Mouse (Mus musculus) liver, embryonic 11.5 days (tissue): ENCODE results near the gene Inpp4b. TPM values are rescaled to one million over a fixed set of nuclear protein-coding genes. Genes with fewer than 3 reads are reported as not detected.

Experiments
- ATAC-seq: fragments of 200-750 bp; cut with Nextera tagmentation; replicated peaks from 2 replicates; pipeline ENCODE4 v1.8.0; 2017; ENCODE audit warnings: moderate number of reproducible peaks, mild to moderate bottlenecking, moderate TSS enrichment, moderate library complexity; ENCODE audit not compliant: low FRiP score
- DNase-seq: peaks from one replicate; pipeline ENCODE4 v3.0.0-alpha.2; 2017; ENCODE audit warnings: low spot score
- H3K27ac ChIP-seq: fragments of 300-500 bp; sonication (generic); 2 replicates; pipeline ENCODE4 v1.5.1; 2014; ENCODE audit warnings: mild to moderate bottlenecking, low read depth, low read length, control low read depth
- H3K27me3 ChIP-seq: fragments of 300-500 bp; sonication (generic); replicated peaks from 2 replicates; pipeline ENCODE4 v1.6.1; 2014; ENCODE audit warnings: low read length, mixed read lengths; ENCODE audit not compliant: control insufficient read depth, insufficient read depth
- H3K36me3 ChIP-seq: fragments of 300-500 bp; sonication (generic); 2 replicates; pipeline ENCODE4 v1.6.1; 2014; ENCODE audit warnings: mild to moderate bottlenecking, low read length, moderate library complexity, mixed read lengths; ENCODE audit not compliant: control insufficient read depth, insufficient read depth
- H3K4me1 ChIP-seq: fragments of 300-500 bp; sonication (generic); replicated peaks from 2 replicates; pipeline ENCODE4 v1.6.1; 2014; ENCODE audit warnings: low read length, mixed read lengths; ENCODE audit not compliant: control insufficient read depth, insufficient read depth
- H3K4me2 ChIP-seq: fragments of 300-500 bp; sonication (generic); 2 replicates; pipeline ENCODE4 v1.6.1; 2014; ENCODE audit warnings: mild to moderate bottlenecking, control low read depth, moderate library complexity
- H3K4me3 ChIP-seq: fragments of 300-500 bp; sonication (generic); 2 replicates; pipeline ENCODE4 v1.5.1; 2014; ENCODE audit warnings: low read depth, low read length, control low read depth
- H3K9ac ChIP-seq: fragments of 300-500 bp; sonication (generic); 2 replicates; pipeline ENCODE4 v1.6.1; 2014; ENCODE audit warnings: low read depth, low read length, control low read depth
- H3K9me3 ChIP-seq: fragments of 300-500 bp; sonication (generic); 2 replicates; pipeline ENCODE4 v1.6.1; 2016; ENCODE audit warnings: low read length, inconsistent platforms, mixed read lengths; ENCODE audit not compliant: control insufficient read depth
- WGBS: fragments of 180-500 bp; shearing (Covaris S2); extraction: QIAGEN DNeasy Blood & Tissue Kit; methylation state at CpG from one replicate; pipeline ENCODE4 v1.1.7; 2014; 5-methylcytosine and 5-hydroxymethylcytosine counted together
- polyA plus RNA-seq: library from polyadenylated mRNA; unstranded; fragments of >200 nt; fragmentation: Nextera tagmentation; extraction: Ambion mirVana; gene quantifications from 2 replicates; pipeline ENCODE4 v1.2.1, GENCODE M21; 2014

Gene Inpp4b
- polyA plus RNA-seq, 1 experiment from 2014 or later, result 3.9 TPM

DNA sequence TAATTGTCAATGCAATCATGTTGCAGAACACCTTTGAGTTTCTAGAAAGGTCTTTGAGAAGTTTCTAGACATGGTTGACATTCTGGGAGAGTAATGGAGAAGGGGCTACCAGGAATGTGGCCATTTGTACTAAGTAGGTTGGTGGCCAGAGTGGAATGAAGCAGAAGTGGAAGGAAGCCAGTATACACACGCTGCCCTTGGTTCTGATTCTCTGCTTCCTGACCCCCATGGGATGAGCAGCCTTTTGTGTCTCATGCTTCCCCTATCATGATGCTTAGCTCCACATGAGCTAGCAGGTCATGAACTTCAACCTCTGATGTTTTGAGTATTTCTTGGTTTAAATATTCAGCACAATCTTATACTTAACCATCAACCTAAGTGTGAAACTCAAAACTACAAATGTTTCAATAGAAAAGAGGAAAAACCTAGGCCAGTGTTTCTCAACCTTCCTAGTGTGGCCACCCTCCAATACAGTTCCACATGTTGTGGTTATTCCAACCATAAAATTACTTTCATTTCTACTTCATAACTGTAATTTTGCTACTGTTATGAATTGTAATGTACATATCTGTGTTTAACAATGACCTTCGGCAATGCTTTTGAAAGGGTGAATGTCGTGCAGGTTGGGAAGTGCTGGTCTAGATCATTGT is 233.0 kb downstream of the Inpp4b start:
- Histone ChIP-seq H3K27ac (no peak overlapping the region), H3K4me1 (no peaks in the 10 kb centered on the region), H3K27me3 (no peaks in the 10 kb centered on the region), H3K9me3 (no peaks in the 10 kb centered on the region), H3K4me2 (no peak overlapping the region), H3K4me3 (no peak overlapping the region), H3K36me3 (no peaks in the 10 kb centered on the region), H3K9ac (no peak overlapping the region)
- 81% methylated on average over 3 of the region's 3 CpGs for WGBS
- DNase-seq (no peak), ATAC-seq (no peak)

DNA sequence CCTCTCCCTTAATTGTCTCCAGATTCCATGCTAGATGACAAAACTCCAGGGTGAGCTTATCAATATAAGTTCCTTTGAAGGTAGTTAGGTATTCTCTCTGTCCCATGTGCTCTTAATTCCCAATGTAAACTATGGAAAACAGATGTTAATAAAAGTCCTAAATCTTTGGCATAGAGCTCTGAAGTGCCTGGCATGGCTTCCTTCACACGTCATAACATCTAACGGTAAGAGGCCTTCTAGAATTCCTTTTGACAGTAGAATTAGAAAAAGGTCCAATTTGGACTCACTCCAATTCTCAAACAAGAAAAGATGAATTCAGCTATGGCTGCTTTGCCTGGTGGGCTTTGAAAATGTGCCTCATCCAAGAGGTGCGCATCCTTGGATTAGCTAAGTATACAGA is 236.6 kb downstream of the Inpp4b start:
- Histone ChIP-seq H3K9me3 (no peaks in the 10 kb centered on the region), H3K27ac (no peak overlapping the region), H3K9ac (no peak overlapping the region), H3K4me3 (no peak overlapping the region), H3K27me3 (no peaks in the 10 kb centered on the region), H3K4me2 (no peak overlapping the region), H3K36me3 (no peaks in the 10 kb centered on the region), H3K4me1 (no peaks in the 10 kb centered on the region)
- ATAC-seq (no peak), DNase-seq (no peak)
- 67% methylated on average over 3 of the region's 3 CpGs for WGBS

DNA sequence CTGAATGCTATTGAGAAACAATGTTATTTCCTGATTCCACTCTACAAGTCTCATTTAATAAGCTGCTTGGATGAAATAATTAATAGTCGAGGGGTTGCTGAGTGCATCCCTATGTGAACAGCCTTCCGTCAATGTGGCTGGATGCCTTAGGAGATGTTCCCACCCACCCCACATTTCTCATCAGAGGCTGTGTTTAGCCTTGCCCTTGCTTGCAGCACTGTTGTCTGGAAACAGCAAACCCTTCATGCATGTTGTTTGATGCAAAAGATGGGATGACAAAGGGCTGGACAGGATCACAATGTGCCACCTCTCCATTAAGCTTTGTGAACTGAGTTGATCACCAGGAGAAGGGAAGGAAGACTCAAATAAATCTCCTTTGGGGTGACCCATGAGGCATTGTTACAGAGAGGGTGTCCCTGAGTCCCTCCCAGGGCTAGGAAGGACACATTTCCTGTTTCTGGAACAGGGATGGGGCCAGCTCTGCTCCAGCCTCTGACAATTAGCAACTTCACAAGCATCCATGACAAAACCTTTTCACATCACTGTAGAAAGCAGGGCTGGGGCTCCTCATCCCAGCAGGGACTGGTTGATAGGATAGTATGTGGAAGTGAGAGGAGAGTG is 239.6 kb downstream of the Inpp4b start:
- H3K4me3 ChIP-seq, result no peak overlapping the region
- H3K4me2 ChIP-seq, result no peak overlapping the region
- no peaks in the 10 kb centered on the region for H3K9me3 ChIP-seq
- no peak for DNase-seq
- ATAC-seq, result no peak
- no peaks in the 10 kb centered on the region for H3K27me3 ChIP-seq
- no peaks in the 10 kb centered on the region for H3K4me1 ChIP-seq
- H3K36me3 ChIP-seq, result no peaks in the 10 kb centered on the region
- 80% methylated on average over 2 of the region's 2 CpGs for WGBS
- H3K9ac ChIP-seq, result no peak overlapping the region
- no peak overlapping the region for H3K27ac ChIP-seq

DNA sequence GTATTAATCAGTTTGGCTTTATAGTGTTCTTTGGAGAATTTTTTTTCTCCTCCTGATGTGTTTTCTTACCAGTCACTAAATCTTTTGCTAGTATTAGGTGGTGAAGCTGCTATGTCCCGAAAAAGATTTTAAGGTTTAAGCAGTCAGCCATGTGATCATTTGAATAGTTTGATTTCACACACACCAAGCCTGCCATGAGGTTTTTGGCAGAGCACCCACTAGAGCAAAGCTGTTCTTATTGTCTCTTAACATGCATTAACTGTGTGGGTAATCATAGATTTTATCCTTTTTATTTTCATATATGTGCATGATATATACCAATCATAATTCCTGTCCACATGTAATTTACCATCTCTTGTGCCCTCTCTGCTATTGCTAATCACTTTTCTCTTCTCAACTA is 240.6 kb downstream of the Inpp4b start:
- H3K9ac ChIP-seq, result no peak overlapping the region
- ATAC-seq, result no peak
- no peaks in the 10 kb centered on the region for H3K36me3 ChIP-seq
- no peak overlapping the region for H3K27ac ChIP-seq
- DNase-seq, result no peak
- H3K9me3 ChIP-seq, result no peaks in the 10 kb centered on the region
- no peak overlapping the region for H3K4me3 ChIP-seq
- WGBS, result 76% methylated on average over 1 of the region's 1 CpGs
- no peaks in the 10 kb centered on the region for H3K27me3 ChIP-seq
- no peak overlapping the region for H3K4me2 ChIP-seq
- H3K4me1 ChIP-seq, result no peaks in the 10 kb centered on the region

- Histone ChIP-seq H3K4me3 (no peak overlapping the region), H3K4me1 (no peaks in the 10 kb centered on the region), H3K36me3 (no peaks in the 10 kb centered on the region), H3K9ac (no peak overlapping the region), H3K27ac (no peak overlapping the region), H3K4me2 (no peak overlapping the region), H3K27me3 (no peaks in the 10 kb centered on the region), H3K9me3 (no peaks in the 10 kb centered on the region)
- WGBS, result 87% methylated on average over 5 of the region's 5 CpGs
- ATAC-seq, result no peak
- no peak for DNase-seq
Measured at GRCm38 (mm10) chr8:81586783-81587182, 244.4 kb downstream of the Inpp4b start.

DNA sequence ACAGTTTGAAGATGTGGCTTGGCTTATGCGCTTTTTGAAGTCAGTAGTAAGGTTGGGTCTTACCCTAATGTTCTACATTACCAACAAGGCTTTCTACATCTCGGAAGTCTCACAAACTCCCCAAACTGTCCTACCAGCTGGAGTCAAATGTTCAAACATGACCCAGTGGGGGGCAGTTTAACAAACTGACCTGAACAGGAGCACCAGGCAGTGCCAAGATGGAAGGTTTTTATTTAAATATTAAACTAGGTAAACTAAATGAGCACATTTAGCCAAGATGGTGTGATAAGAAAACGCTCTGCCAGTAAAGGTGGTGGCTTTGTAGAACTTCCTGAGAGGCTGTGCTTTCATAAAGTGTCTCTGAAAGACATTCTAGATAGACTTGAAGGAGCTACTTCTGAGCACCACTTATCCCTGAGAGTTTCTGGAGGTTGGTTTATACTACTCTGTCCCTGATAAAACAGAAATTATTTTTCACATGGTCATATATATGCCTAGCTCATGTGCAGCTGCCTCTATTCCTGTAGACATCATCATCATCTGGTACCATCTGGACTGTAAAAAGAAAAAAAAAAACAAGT is 251.9 kb downstream of the Inpp4b start:
- ATAC-seq, result no peak
- DNase-seq, result no peak
- H3K4me3 ChIP-seq, result no peak overlapping the region
- H3K27me3 ChIP-seq, result no peaks in the 10 kb centered on the region
- no peak overlapping the region for H3K4me2 ChIP-seq
- H3K27ac ChIP-seq, result no peak overlapping the region
- no peaks in the 10 kb centered on the region for H3K36me3 ChIP-seq
- 75% methylated on average over 3 of the region's 3 CpGs for WGBS
- no peaks in the 10 kb centered on the region for H3K4me1 ChIP-seq
- no peaks in the 10 kb centered on the region for H3K9me3 ChIP-seq
- H3K9ac ChIP-seq, result no peak overlapping the region

DNA sequence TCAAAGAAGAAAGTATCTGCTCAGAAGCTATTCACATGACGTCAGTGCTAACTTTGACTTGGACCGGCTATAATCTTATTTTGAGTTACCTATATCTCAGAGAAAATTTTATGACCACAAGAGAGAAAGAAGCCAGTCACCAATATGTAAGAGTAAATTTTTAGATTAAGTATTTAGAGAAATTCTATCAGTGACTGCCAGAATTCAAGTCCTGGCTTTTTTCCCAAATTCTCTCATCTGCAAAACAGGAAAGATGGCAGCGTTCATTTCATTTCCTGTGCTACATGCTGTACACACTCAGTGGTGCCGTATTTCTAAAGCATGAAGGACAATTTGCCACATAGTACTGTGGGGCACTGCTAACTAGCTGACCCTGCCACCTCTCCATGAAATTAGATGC is 256.9 kb downstream of the Inpp4b start:
- Histone ChIP-seq H3K4me1 (no peaks in the 10 kb centered on the region), H3K36me3 (no peaks in the 10 kb centered on the region), H3K4me2 (no peak overlapping the region), H3K27me3 (no peaks in the 10 kb centered on the region), H3K27ac (no peak overlapping the region), H3K9me3 (no peaks in the 10 kb centered on the region), H3K4me3 (no peak overlapping the region), H3K9ac (no peak overlapping the region)
- DNase-seq, result no peak
- WGBS, result 77% methylated on average over 4 of the region's 4 CpGs
- ATAC-seq, result no peak

DNA sequence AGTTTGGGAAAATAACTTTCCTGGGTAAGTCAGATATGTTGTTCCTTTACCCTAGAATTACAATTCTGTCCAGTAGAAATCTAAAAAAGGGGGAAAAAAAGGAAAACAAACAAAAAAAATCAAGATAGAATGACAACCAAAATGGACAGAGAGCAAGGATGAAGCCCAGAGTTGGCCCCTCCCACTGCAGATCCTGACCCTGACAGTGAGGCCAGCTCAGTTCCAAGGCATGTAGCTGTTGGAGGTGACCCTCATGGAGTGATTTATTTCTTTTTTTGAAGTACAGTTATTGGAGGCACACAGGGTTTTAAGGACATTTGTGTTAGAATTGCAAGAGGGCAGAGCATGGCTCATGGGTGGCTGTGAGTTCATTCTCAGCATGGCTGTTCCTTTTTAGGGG is 258.8 kb downstream of the Inpp4b start:
- no peaks in the 10 kb centered on the region for H3K4me1 ChIP-seq
- ATAC-seq (no peak), DNase-seq (no peak)
- no peaks in the 10 kb centered on the region for H3K9me3 ChIP-seq
- no peak overlapping the region for H3K27ac ChIP-seq
- no peak overlapping the region for H3K9ac ChIP-seq
- no peaks in the 10 kb centered on the region for H3K36me3 ChIP-seq
- H3K4me2 ChIP-seq, result no peak overlapping the region
- no peaks in the 10 kb centered on the region for H3K27me3 ChIP-seq
- no peak overlapping the region for H3K4me3 ChIP-seq

DNA sequence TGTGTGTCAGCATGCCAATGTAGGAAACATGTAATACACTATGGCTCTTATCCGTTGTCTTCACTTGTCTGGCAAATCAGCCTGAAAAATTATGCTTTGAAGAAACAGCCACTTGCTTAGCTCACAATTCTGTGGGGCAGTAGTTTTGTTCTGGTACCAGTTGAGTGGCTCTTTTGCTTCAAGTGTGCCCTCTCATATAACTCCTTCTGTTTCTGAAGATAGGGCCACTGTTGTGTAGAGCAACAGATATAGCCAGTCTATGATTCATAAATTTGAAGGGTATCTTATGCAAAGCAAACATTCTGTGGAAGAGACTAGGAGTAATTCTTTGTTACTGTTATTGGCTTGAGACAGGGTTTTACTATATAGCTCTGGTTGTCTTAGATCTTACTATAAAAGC is 265.7 kb downstream of the Inpp4b start:
- ATAC-seq (no peak), DNase-seq (no peak)
- 73% methylated on average over 1 of the region's 1 CpGs for WGBS
- Histone ChIP-seq H3K4me2 (no peak overlapping the region), H3K9ac (no peak overlapping the region), H3K4me1 (no peaks in the 10 kb centered on the region), H3K27me3 (no peaks in the 10 kb centered on the region), H3K9me3 (no peaks in the 10 kb centered on the region), H3K27ac (no peak overlapping the region), H3K36me3 (no peaks in the 10 kb centered on the region), H3K4me3 (no peak overlapping the region)
